Mouse (Mus musculus) myocyte (in vitro differentiated cells): Measurements from ENCODE around the gene Pld4. TPM values are rescaled to one million over a fixed set of nuclear protein-coding genes. Genes with fewer than 3 reads are reported as not detected.

Experiments used
- H3K27me3 ChIP-seq: one replicate; pipeline ENCODE4 v1.6.1; 2011; ENCODE audit not compliant: control insufficient read depth, insufficient read depth, insufficient read length
- H3K36me3 ChIP-seq: one replicate; pipeline ENCODE4 v1.6.1; 2011; ENCODE audit not compliant: control insufficient read depth, insufficient read depth
- H3K4me2 ChIP-seq: one replicate; pipeline ENCODE4 v1.6.1; 2011; ENCODE audit warnings: low read depth, control low read depth
- H3K4me3 ChIP-seq: one replicate; pipeline ENCODE4 v1.5.1; 2011; ENCODE audit warnings: mild to moderate bottlenecking, control low read depth, moderate library complexity
- H3K79me2 ChIP-seq: one replicate; pipeline ENCODE4 v1.6.1; 2011; ENCODE audit not compliant: control insufficient read depth, insufficient read depth
- H3ac ChIP-seq: one replicate; pipeline ENCODE4 v1.6.1; 2011; ENCODE audit not compliant: control insufficient read depth, insufficient read length
- CEBPB ChIP-seq: IDR thresholded peaks from 2 replicates; pipeline ENCODE4 v1.6.1; 2011; ENCODE audit warnings: mild to moderate bottlenecking, moderate library complexity; ENCODE audit not compliant: poor library complexity, insufficient read depth, severe bottlenecking
- E2F4 ChIP-seq: IDR thresholded peaks from one replicate; pipeline ENCODE4 v1.6.1; 2011; ENCODE audit warnings: mild to moderate bottlenecking, control low read depth, moderate library complexity; ENCODE audit not compliant: insufficient read depth
- MAX ChIP-seq: IDR thresholded peaks from one replicate; pipeline ENCODE4 v1.6.1; 2011; ENCODE audit warnings: low read depth, mild to moderate bottlenecking, control low read depth
- MYOD1 ChIP-seq, 3 experiments: IDR thresholded peaks; one replicate each; pipeline ENCODE4 v1.6.1; 2011; ENCODE audit warnings: control low read depth in 2 of 3, low read depth in 2 of 3, mild to moderate bottlenecking in 2 of 3, moderate library complexity in 1 of 3; ENCODE audit not compliant: insufficient read length in 2 of 3, control insufficient read depth in 1 of 3
- MYOG ChIP-seq, 3 experiments: IDR thresholded peaks; one replicate each; pipeline ENCODE4 v1.6.1; 2011; ENCODE audit warnings: control low read depth in 2 of 3, low read depth in 2 of 3, mild to moderate bottlenecking in 2 of 3; ENCODE audit not compliant: insufficient read length in 2 of 3, control insufficient read depth in 1 of 3, insufficient read depth in 1 of 3
- POLR2A ChIP-seq: IDR thresholded peaks from one replicate; pipeline ENCODE4 v1.6.1; 2011; ENCODE audit warnings: low read depth, mild to moderate bottlenecking, control low read depth, moderate library complexity; ENCODE audit not compliant: insufficient read length
- POLR2AphosphoS2 ChIP-seq: IDR thresholded peaks from one replicate; pipeline ENCODE4 v1.6.1; 2011; ENCODE audit warnings: low read depth, control low read depth; ENCODE audit not compliant: insufficient read length
- REST ChIP-seq: IDR thresholded peaks from one replicate; pipeline ENCODE4 v1.6.1; 2011; ENCODE audit warnings: mild to moderate bottlenecking, control low read depth, moderate library complexity; ENCODE audit not compliant: insufficient read depth, insufficient read length
- SRF ChIP-seq: IDR thresholded peaks from one replicate; pipeline ENCODE4 v1.6.1; 2011; ENCODE audit warnings: low read depth; ENCODE audit not compliant: control insufficient read depth, insufficient read length
- TCF12 ChIP-seq: IDR thresholded peaks from one replicate; pipeline ENCODE4 v1.6.1; 2011; ENCODE audit warnings: mild to moderate bottlenecking, control low read depth; ENCODE audit not compliant: poor library complexity, insufficient read depth, severe bottlenecking
- TCF3 ChIP-seq: IDR thresholded peaks from one replicate; pipeline ENCODE4 v1.6.1; 2011; ENCODE audit warnings: low read depth, control low read depth; ENCODE audit not compliant: insufficient read length
- USF1 ChIP-seq: IDR thresholded peaks from one replicate; pipeline ENCODE4 v1.6.1; 2011; ENCODE audit warnings: low read depth, mild to moderate bottlenecking, control low read depth, moderate library complexity
- polyA plus RNA-seq: library from polyadenylated mRNA; unstranded; fragments of >200 nt; fragmentation: generic; extraction: Trizol; gene quantifications from one replicate; pipeline ENCODE4 v1.2.1, GENCODE M21; 2012; ENCODE audit warnings: missing spikeins

Gene Pld4
- polyA plus RNA-seq, 1 experiment = 0.08 TPM

DNA sequence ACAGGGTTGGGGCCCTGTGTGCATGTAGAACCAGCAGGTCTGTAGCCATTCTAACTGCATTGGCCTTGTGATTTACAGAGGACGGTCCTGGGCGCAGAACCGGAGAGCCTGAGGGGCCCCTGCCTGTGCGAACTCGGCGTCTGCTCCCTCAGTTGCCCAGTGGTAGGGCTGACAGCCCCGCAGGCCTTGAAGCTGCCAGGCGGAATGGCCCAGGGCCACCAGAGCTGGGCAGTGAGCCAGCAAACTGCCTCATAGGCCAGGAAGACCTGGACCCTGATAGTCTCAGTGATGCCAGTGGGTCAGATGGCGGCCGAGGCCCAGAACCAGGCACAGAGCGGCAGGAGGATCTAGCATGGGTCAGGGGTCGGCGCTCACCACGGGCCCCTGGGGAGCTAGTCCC is 22.7 kb upstream of the Pld4 start:
- Histone ChIP-seq H3ac (no peak overlapping the region), H3K79me2 (no peaks in the 10 kb centered on the region), H3K27me3 (no peaks in the 10 kb centered on the region), H3K4me3 (no peak overlapping the region), H3K36me3 (peaks cover 4% of the 10 kb centered on the region), H3K4me2 (no peak overlapping the region)
- TF ChIP-seq USF1 (no peak), MYOG (IDR thresholded peaks at IDR 0.05; ENCODE audit: control insufficient read depth in 1 of 3, insufficient read depth in 1 of 3, insufficient read length in 2 of 3, low read depth in 2 of 3) (no peak), TCF12 (no peak), E2F4 (no peak), REST (no peak), MYOD1 (IDR thresholded peaks at IDR 0.05; ENCODE audit: control insufficient read depth in 1 of 3, insufficient read length in 2 of 3, low read depth in 2 of 3) (no peak)

DNA sequence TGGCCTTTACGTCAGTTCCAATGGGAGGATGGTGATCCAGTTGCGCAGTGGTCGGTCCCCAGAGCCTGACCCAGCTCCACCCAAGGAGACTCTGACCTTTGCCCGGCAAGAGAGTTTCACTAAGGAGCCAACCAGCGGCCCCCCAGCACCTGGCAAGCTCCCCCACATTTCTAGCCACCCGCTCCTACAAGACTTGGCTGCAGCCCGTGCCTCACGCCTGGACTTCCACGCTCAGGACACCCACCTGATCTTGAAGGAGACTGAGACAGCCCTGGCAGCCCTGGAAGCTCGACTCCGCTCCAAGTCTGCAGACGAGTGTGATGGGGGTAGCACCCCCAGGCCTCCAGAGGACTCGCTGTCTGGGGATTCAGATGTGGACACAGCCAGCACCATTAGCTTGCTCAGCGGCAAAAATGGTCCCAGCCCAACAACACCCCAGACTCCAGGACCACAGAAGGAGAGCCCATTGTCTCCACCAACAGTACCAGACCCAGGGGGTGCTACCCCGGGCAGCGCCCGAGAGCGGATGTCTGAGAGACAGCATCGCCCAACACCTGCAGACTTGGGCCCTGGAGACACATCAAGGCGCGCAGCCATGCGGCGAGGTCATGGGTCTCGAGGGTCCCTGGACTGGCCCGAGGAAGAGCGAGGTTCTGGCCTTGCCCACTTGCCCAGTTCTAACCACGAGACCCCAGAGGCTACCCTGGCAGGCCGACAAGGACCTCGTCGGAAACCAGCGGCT is 22.0 kb upstream of the Pld4 start:
- Histone ChIP-seq H3ac (no peak overlapping the region), H3K4me3 (no peak overlapping the region), H3K4me2 (no peak overlapping the region), H3K36me3 (peaks cover 4% of the 10 kb centered on the region), H3K27me3 (no peaks in the 10 kb centered on the region), H3K79me2 (no peaks in the 10 kb centered on the region)
- TF ChIP-seq POLR2A = no peak
- TF ChIP-seq CEBPB = no peak
- TF ChIP-seq REST = no peak
- no peak for TF ChIP-seq USF1
- TF ChIP-seq MYOD1 (IDR thresholded peaks at IDR 0.05; ENCODE audit: control insufficient read depth in 1 of 3, insufficient read length in 2 of 3, low read depth in 2 of 3) = no peak
- no peak for TF ChIP-seq TCF3
- TF ChIP-seq MYOG (IDR thresholded peaks at IDR 0.05; ENCODE audit: control insufficient read depth in 1 of 3, insufficient read depth in 1 of 3, insufficient read length in 2 of 3, low read depth in 2 of 3) = no peak

DNA sequence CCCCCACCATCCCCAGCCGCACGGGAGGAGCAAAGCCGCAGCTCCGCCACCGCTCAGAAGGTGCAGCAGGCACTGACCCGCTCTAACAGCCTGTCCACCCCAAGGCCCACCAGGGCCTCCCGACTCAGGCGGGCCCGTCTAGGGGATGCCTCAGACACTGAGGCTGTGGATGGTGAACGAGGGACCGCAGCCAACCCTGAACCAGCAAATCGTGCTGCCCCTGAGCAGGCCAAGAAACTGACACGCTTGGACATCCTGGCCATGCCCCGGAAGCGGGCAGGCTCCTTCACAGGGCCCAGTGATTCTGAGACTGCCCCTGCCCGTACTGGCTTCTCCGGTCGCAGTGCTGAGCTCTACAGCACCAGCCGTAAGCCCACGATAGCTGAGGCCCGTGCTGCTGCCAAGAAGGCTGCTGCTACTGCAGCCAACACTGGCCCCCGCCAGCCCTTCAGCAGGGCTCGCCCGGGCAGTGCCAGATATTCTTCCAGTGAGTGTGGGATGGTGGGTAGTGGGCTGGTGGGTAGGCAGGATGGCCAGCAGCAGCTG is 21.4 kb upstream of the Pld4 start:
- Histone ChIP-seq H3K36me3 (peaks cover 4% of the 10 kb centered on the region), H3K4me2 (no peak overlapping the region)
- TF ChIP-seq TCF3 (no peak), CEBPB (no peak), MAX (no peak), REST (no peak), MYOG (IDR thresholded peaks at IDR 0.05; ENCODE audit: control insufficient read depth in 1 of 3, insufficient read depth in 1 of 3, insufficient read length in 2 of 3, low read depth in 2 of 3) (no peak), USF1 (no peak), MYOD1 (IDR thresholded peaks at IDR 0.05; ENCODE audit: control insufficient read depth in 1 of 3, insufficient read length in 2 of 3, low read depth in 2 of 3) (no peak), E2F4 (no peak)

DNA sequence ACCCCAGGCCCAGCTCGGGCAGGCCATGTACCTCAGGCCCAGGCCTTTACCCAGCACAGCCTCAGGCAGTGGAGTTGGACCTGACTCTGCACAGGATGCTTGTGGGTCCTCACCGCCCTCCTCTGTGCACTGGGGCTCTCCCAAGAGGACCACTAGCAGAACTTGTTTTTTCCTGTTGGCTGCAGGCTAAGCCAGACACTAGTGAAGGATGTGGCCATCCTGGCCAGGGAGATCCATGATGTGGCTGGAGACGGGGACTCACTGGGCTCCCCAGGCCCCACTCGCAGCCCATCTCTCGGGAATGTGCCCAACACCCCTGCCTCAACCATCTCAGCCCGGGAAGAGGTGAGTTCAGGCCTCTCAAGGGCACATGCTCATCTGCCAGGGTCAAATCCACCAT is 17.7 kb upstream of the Pld4 start:
- Histone ChIP-seq H3K4me3 (no peak overlapping the region), H3K36me3 (no peaks in the 10 kb centered on the region), H3K4me2 (peak overlapping the region; percentile 10), H3ac (no peak overlapping the region), H3K79me2 (no peaks in the 10 kb centered on the region), H3K27me3 (no peaks in the 10 kb centered on the region)
- TF ChIP-seq CEBPB (no peak), MYOD1 (IDR thresholded peaks at IDR 0.05; ENCODE audit: control insufficient read depth in 1 of 3, insufficient read length in 2 of 3, low read depth in 2 of 3) (no peak)

More for the DNA sequence above, 21.4 kb upstream of the Pld4 start:
- Histone ChIP-seq H3K79me2 (no peaks in the 10 kb centered on the region), H3ac (no peak overlapping the region), H3K4me3 (no peak overlapping the region), H3K27me3 (no peaks in the 10 kb centered on the region)

DNA sequence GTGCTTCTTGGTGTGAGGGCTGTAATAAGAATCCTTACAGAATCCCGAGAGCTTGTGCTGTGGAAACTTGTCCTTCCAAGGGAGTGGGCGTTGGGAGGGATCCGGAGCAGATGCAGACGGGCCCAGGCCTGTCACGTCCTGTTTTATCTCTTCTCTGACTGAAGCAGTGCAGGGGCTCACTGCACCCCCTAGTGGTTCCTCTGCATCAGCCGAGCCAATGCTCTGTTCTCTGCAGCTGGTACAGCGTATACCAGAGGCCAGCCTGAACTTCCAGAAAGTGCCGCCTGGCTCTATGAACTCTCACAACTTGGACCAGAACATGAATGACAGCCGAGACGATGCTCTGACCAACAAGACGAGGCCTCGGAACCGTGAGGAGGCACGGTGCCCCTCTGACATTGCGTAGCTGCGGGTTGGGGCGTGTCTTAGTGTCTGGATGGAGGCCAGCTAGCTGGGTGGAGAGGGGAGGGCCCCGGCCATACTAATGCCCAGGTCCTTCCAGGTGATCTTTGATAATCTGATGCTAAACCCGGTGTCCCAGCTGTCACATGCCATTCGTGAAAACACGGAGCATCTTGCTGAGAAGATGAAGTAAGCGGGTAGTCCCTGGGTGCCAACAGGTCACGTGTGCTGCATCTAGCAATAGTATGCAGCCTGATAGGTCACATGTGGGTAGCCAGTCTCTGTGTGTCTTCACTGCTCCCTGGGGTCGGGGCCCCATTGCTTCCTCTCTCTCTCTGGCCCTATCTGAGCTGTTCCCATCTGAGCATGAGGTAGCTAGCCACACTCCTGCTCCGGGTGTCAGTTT is 17.1 kb upstream of the Pld4 start:
- Histone ChIP-seq H3K27me3 (no peaks in the 10 kb centered on the region), H3K79me2 (no peaks in the 10 kb centered on the region), H3K4me3 (no peak overlapping the region), H3K4me2 (peak overlapping the region; percentile 10), H3K36me3 (no peaks in the 10 kb centered on the region), H3ac (no peak overlapping the region)
- TF ChIP-seq TCF3 (no peak), MYOD1 (IDR thresholded peaks at IDR 0.05; ENCODE audit: control insufficient read depth in 1 of 3, insufficient read length in 2 of 3, low read depth in 2 of 3) (peak in 1 of 3 experiments; percentile 58)

DNA sequence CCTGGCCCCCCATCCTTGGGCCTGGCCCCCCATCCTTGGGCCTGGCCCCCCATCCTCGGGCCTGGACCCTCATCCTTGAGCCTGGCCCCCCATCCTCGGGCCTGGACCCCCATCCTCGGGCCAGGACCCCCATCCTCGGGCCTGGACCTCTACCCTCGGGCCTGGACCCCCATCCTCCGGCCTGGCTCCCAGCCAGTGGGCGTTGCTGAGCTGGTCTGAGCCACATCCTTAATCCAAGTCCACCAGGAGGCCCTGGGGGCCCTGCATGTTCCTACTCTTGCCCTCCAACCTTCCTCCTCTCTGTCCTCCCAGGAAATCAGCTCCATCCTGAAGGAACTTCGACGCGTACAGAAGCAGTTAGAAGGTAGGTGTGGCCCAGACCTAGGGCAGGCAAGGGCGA is 16.2 kb upstream of the Pld4 start:
- Histone ChIP-seq H3K4me3 (no peak overlapping the region), H3ac (no peak overlapping the region), H3K36me3 (no peaks in the 10 kb centered on the region), H3K27me3 (no peaks in the 10 kb centered on the region), H3K79me2 (no peaks in the 10 kb centered on the region), H3K4me2 (no peak overlapping the region)
- TF ChIP-seq USF1 (no peak), MYOD1 (IDR thresholded peaks at IDR 0.05; ENCODE audit: control insufficient read depth in 1 of 3, insufficient read length in 2 of 3, low read depth in 2 of 3) (no peak), REST (no peak), MAX (no peak), E2F4 (no peak), POLR2AphosphoS2 (no peak), POLR2A (no peak), MYOG (IDR thresholded peaks at IDR 0.05; ENCODE audit: control insufficient read depth in 1 of 3, insufficient read depth in 1 of 3, insufficient read length in 2 of 3, low read depth in 2 of 3) (no peak), CEBPB (no peak), SRF (no peak), TCF3 (no peak), TCF12 (no peak)
